8 mouse cellular contexts compared by ENCODE assay signal in the genomic region with DNA sequence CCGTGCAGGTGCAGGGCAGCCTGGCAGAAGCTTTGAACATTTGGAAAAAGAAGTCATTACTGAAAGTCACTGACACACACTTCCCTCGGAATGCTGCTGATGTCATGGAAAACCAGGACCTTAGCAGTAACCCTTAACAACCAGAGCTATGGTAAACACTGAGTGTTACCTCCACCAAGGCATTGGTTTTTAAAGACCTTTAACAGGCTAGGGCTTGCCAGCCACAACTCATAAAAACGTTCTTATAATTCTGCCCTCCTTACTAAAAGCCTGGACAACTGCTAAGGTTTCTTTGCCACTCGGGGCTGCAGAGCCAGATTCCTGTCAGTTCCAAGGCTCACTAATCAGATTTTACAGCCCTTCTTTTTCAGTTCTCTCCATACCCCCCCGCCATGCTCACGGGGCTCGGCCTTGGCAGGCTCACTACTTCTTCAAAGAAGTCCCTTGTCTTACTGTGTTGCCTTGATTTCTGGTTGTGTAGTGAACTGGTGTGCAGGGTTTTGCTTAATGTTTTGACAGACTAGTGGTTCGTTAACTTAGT.
DNase-seq lines count a peak whose midpoint lies in the region; ATAC-seq and TF ChIP-seq lines count a peak whose summit lies in the region.
"Had no signal": no experiment of that assay in that cellular context is flagged by ENCODE, and none has a peak within 500 bp of the region (broad histone marks: within the 10 kb centered on the region; RNA-seq: fewer than 3 reads in every experiment).

No protein-coding gene starts in this region.

- TF ChIP-seq CTCF in lung, postnatal 0 days (IDR thresholded peaks at IDR 0.05), result no peak

- H3K4me3 ChIP-seq in embryonic facial prominence, embryonic 15.5 days (replicated peaks), result no peak overlapping the region
- H3K4me3 ChIP-seq in lung, postnatal 0 days (ENCODE audit: low read depth, low read length), result no peak overlapping the region
- H3K4me3 ChIP-seq: liver, embryonic 15.5 days had no signal

- peak overlapping the region; percentile 85 for H3K27ac ChIP-seq in embryonic facial prominence, embryonic 15.5 days (replicated peaks)
- no peak overlapping the region; the same call in 1 of the 2 replicates for H3K27ac ChIP-seq in lung, postnatal 0 days (ENCODE audit: low read length)
- H3K27ac ChIP-seq: liver, embryonic 15.5 days had no signal

- peak; percentile 20; the same call in 1 of the 2 replicates for TF ChIP-seq EP300 in lung, postnatal 0 days (IDR thresholded peaks at IDR 0.05)

- peak; percentile 64 for ATAC-seq in embryonic facial prominence, embryonic 15.5 days (ENCODE audit: insufficient number of reproducible peaks, low FRiP score, low TSS enrichment, low read depth)
- peak; percentile 58 for ATAC-seq in lung, postnatal 0 days

- no peaks in the 10 kb centered on the region for H3K36me3 ChIP-seq in embryonic facial prominence, embryonic 15.5 days
- H3K36me3 ChIP-seq in lung, postnatal 0 days (ENCODE audit: insufficient read depth, low read length), result no peaks in the 10 kb centered on the region
- H3K36me3 ChIP-seq: liver, embryonic 15.5 days had no signal

- no peak overlapping the region for H3K9ac ChIP-seq in embryonic facial prominence, embryonic 15.5 days
- H3K9ac ChIP-seq in lung, postnatal 0 days (replicated peaks; ENCODE audit: low read depth), result no peak overlapping the region
- H3K9ac ChIP-seq: liver, embryonic 15.5 days had no signal

- DNase-seq in urinary bladder, adult 18-20 months (ENCODE audit: low spot score in 2 of 2), result peak; percentile 34 to 60
- no peak for DNase-seq in urinary bladder, postnatal 10 days (ENCODE audit: low spot score)
- peak; percentile 80 for DNase-seq in kidney, adult 11 months
- DNase-seq in lung, postnatal 0 days (ENCODE audit: low spot score), result peak; percentile 77
- peak; percentile 65 for DNase-seq in urinary bladder, postnatal 14 days (ENCODE audit: low spot score)
- DNase-seq in spleen, postnatal 4 days (ENCODE audit: low spot score in 2 of 2), result no peak

- no peak overlapping the region for H3K4me2 ChIP-seq in embryonic facial prominence, embryonic 15.5 days (replicated peaks)
- no peak overlapping the region for H3K4me2 ChIP-seq in lung, postnatal 0 days (replicated peaks; ENCODE audit: low read depth, low read length)
- H3K4me2 ChIP-seq: liver, embryonic 15.5 days had no signal

- H3K9me3 ChIP-seq in embryonic facial prominence, embryonic 15.5 days (replicated peaks), result no peaks in the 10 kb centered on the region
- H3K9me3 ChIP-seq in lung, postnatal 0 days (ENCODE audit: low read length), result no peaks in the 10 kb centered on the region
- H3K9me3 ChIP-seq: liver, embryonic 15.5 days had no signal

- 19% methylated on average over 8 of the region's 8 CpGs for WGBS in embryonic facial prominence, embryonic 15.5 days
- WGBS in lung, postnatal 0 days, result 17% methylated on average over 8 of the region's 8 CpGs

- H3K27me3 ChIP-seq in embryonic facial prominence, embryonic 15.5 days, result no peaks in the 10 kb centered on the region
- H3K27me3 ChIP-seq in lung, postnatal 0 days (replicated peaks; ENCODE audit: insufficient read depth, low read length), result no peaks in the 10 kb centered on the region
- H3K27me3 ChIP-seq: liver, embryonic 15.5 days had no signal

- H3K4me1 ChIP-seq in embryonic facial prominence, embryonic 15.5 days, result peaks cover 46% of the 10 kb centered on the region
- H3K4me1 ChIP-seq in lung, postnatal 0 days (ENCODE audit: insufficient read depth, low read depth, low read length), result peaks cover 20% of the 10 kb centered on the region; the same call in 1 of the 2 replicates

Comparison
In these comparisons a context has a peak if more than half of its experiments do, and no peak if none do; other contexts are left out.
1. DNase-seq: peak in urinary bladder, adult 18-20 months (2 of 2), kidney, adult 11 months (single experiment), lung, postnatal 0 days (single experiment) and urinary bladder, postnatal 14 days (single experiment); none in urinary bladder, postnatal 10 days (single experiment) and spleen, postnatal 4 days (0 of 2).